Mouse (Mus musculus) erythroblast, embryonic 14.5 days (primary cell): ENCODE measurements around the gene Rad51b.

ENCODE experiments used
- GATA1 ChIP-seq: IDR thresholded peaks from 2 replicates; pipeline ENCODE4 v1.6.1; 2012; ENCODE audit warnings: low read length, inconsistent platforms, mixed read lengths
- TAL1 ChIP-seq: IDR thresholded peaks from 3 replicates; pipeline ENCODE4 v1.6.1; 2012; ENCODE audit warnings: low read length, inconsistent platforms, mixed read lengths

DNA sequence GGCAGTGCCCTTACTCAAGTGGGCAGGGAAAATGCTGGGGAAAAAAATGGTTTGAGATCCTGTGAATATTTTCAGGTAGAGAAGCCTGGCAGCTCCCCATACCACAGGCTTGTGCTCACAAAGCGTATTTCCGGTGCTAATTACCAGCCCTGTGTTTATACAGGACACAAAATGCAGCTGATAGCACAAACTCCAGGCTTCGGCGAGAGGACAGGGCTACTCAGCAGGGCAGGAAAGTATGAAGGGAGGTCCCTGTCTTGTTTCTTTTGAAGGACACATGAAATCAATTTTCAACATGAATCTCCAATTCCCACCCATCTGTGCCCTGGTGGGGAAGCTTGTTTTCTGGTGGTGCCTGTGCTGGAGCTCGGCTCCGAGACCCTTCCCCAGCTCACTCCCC is 546.4 kb downstream of the Rad51b start:
- TF ChIP-seq GATA1: no peak
- no peak for TF ChIP-seq TAL1
